Mouse (Mus musculus): Measurements from ENCODE around the gene Ldb1. TPM values are rescaled to one million over a fixed set of nuclear protein-coding genes. Genes with fewer than 3 reads are reported as not detected.
A peak's percentile ranks its signal among the peaks of the same experiment; 100 is the strongest.

The Ldb1 gene
- polyA plus RNA-seq, 1 experiment from 2014 or later = 157 TPM

DNA sequence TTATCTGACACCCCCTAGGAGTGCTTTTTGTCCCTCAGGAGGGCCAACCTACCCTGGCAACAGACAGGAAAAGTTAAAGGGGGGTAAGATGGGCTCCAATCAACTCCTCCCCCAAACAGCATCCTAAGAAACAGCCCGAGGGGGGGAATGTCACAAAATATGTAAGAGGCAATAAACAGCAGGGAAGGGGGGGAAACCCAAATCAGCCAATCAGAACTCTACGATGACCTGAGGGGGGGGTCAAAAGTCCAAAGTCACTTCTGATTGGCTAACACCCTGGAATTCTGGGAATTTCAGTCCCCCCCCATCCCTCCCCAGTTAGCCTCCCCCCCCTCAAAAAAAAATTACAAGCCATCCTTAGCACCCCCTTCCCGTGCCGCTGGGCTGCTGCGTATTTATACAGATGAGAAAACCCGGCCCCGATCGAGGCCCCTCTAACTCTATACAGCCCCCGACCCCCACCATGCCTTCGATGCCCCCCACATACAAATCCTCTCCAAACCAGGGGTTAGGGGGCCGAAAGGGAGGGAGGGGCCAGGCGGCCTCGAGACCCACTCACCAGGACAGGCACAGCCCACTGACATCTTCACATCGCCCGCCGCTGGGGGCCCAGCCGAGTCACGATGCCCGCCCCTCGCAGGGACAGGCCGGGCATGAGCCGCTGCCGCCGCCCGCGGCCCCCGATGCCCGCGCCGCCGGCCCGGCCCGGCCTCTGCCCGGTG is 582 bp downstream of the Ldb1 start, which contains the start of gene Pprc1:
Gene Pprc1, plus strand, starts transcription at position 616 of the 722 bp plus-strand sequence.
- DNase-seq (ENCODE audit: low spot score) = no peak

DNA sequence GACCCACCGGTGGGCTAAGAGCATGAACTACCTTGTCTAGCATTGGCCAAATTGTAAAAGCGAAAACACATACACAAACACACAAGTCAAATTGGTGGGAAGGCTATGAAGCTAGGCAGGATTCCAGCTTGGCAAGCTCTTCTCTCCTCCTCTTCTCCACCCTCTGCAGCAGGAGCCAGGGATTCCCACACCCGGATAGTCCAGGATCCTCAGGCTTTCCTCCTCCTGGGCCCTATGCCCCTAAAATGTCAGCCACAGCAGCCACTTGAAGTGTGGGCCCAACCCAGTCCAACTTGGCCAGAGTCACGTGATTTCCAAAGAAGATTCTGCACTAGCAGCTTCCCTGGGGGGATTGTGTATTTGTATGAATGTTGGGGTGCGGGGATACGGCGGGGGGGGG is 1.6 kb downstream of the Ldb1 start:
- DNase-seq (ENCODE audit: low spot score) = no peak

DNA sequence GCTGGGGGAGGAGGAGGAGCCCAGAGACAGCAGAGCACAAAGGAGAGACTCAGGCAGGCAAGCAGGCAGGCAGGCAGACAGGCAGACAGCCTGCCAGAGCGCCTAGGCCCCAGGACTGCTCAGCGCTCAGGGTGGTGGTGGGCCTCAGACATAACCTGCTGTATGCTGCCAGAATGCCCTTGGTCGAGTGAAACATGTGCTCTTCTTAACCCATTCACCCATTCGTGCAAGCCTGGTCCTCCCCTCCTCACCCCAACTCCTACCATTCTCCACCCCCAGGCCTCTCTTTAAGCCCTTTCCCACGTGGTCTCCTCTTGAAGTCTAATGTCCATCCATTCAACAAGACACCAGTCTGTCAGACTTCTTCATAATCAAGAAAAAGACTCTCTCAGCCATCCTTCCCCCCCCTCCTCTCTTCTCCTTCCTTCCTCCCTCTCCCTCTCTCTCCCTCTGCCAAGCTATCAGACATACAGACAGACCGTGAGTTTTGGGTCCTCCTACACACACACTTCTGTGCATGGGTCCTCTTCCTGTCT is 2.5 kb downstream of the Ldb1 start:
- peak; percentile 70 for DNase-seq (ENCODE audit: low spot score)

DNA sequence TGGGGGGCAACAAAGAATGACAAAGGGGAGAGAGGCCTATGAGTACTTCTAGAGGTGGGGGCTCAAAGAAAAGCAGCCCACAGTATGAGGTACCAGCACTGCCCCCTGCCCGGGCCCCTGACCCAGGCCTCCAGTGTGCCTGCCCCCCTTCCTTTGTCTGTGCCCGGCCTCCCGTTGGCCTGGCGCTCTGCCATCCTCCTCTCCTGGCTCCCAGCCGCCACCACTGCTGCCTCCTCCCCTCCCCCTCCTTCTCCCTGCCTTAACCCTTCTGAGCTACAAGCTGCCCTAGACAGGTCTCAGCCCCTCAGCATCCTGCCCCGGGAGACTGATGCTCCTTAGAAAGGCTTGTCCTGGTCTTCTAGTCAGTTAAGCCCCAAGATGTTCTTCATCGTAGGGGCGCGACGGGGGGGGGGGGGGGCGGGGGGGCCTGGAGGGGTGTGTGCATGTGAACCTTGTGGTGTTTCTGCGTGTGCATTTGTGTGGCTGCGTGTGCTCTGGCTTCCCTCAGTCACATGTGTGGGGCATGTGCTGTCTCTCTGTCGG is 3.0 kb downstream of the Ldb1 start:
- peak; percentile 53 for DNase-seq (ENCODE audit: low spot score)

DNA sequence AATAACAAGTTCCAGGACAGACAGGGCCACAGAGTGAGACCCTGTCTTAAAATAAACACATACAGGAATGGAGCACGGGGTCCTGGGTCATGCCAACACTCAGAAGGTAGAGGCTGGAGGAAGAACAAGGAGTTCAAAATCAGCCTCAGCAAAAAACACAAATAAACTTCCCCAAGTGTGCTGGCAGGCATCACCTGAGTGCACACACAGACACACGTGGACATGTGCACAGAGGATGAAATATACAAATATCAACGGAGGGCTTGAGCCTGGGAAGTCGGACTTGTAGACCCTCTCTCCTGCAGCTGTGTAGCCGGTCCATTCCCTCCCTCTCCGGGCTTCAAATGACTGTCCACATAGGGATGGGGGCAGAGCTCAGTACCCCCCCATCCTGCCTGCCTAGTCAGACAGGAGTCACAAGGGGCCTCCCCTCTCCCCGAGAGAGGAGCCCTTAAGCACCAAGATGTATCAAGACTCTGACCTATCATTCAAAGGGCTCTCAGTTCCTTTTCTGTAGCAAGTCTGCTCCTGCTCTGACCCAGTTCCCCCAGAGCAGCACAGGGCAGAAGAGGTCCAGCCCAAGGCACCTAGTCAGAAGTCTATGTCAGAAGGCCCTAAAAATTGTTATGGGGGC is 3.6 kb downstream of the Ldb1 start:
- DNase-seq (ENCODE audit: low spot score) = no peak

DNA sequence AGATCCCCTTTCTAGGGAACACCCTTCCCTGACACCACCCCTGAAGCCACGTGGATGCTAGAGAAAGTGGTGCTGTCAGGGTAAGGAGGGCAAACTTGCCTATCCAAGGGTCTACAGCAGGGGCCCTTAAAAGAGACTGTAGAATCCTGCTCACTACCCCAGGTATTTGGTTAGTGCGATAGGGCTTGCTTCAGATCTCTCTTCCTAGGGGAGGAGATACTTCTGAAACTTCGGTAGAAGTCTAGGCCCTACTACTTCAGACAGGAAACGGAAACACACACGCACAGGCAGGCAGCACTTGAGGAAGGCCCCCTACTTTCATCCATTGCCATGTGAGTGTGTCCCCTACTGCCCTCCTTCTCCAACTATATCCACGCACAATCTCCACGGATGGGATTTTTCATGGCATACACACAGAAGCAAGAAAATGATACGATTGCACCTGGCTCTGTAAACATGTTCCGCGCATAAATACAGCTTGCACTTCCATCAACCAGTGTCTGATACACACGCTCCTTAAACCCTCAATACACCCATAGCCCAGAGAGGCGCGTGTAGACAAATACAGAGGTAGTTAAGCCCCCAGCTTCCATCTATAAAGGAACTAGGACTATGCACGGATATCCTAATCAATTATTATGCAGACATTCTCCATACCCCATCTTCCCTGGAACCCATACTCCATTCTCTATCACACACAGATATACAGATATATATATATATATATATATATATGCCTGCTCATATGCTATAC is 4.7 kb downstream of the Ldb1 start:
- peak; percentile 79 for DNase-seq (ENCODE audit: low spot score)

DNA sequence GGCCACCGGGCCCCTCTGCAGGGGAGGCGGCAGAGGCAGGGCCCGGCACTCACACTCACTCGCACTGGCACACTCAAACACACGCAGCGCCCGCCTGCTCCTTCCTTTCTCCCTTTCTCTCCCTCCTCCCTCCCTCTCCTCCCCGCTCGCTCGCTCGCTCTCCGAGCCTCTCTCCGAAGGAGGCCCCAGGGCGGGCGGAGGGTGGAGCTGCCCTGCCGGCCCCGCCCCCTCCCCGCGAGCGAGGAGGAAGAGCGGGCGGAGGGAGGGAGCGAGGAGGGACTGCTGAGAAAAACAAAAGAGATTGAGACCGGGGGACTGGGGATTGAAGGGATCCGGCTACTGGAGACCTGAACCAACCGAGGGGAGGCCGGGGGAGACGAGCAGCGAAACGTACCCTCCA is 5.5 kb downstream of the Ldb1 start:
- peak; percentile 96 for DNase-seq (ENCODE audit: low spot score)

DNA sequence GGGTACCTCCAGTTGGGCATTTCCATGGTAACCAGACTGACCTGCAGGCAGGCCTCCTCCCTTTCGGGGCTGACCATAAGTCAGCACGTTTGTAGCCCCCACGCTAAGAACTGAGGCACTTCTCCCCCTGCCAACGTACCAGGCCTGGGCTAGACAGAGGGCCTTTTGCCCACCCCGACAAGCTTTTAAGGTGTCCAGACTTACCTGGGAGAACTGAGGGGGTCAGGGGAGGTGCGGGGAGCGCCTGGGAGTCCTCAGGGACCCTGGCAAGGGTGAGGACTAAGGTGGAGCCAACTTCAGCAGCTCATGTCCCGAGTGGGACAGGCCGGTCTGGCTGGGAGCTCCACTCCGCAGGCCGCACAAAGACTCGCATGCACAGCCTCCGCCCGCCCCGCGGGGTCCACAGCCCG is 6.2 kb downstream of the Ldb1 start:
- no peak for DNase-seq (ENCODE audit: low spot score)

DNA sequence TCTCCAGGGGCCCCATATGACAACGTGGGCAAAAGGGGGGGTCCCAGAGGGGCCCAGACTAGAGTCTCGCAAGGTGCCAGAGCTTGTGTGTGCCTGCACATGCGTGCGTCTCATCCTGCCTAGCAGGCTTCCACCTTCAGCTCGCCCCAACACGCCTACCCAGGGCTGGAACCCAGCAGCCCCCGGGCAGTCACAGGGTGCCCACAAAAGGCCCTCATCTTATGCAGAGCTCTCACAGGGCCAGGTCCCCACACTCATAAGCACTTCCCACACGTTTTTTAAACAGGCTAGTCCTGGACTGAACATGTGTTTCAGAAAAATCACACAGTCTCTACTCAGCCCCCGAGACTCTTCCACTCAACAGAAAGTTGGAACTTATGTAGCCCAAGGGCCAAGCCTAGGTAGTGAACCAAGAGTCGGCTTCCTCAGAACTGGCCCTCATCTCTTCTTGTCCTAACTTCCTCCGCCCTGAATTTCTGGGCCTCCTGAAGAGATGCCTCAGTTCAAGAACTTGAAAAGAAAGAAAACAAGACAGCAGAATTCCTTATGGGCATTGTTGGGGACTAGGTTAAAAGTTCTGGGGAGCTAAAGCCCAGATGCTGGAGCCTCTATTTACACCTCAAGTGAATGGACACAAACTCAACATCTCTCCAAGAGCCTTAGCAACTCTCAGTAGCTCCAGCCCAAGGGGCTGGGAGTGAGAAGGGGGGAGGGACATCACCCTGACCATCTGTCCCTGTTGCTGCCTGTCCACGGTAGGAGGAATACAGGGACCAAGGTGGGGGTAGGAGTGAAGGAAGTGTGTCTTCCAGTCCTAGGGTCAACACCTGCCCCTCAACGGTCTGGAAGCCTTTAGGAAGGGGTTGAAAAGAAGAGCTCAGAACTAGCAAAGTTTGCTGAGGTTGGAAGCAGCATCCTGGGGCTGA is 6.8 kb downstream of the Ldb1 start:
- DNase-seq (ENCODE audit: low spot score) = no peak

DNA sequence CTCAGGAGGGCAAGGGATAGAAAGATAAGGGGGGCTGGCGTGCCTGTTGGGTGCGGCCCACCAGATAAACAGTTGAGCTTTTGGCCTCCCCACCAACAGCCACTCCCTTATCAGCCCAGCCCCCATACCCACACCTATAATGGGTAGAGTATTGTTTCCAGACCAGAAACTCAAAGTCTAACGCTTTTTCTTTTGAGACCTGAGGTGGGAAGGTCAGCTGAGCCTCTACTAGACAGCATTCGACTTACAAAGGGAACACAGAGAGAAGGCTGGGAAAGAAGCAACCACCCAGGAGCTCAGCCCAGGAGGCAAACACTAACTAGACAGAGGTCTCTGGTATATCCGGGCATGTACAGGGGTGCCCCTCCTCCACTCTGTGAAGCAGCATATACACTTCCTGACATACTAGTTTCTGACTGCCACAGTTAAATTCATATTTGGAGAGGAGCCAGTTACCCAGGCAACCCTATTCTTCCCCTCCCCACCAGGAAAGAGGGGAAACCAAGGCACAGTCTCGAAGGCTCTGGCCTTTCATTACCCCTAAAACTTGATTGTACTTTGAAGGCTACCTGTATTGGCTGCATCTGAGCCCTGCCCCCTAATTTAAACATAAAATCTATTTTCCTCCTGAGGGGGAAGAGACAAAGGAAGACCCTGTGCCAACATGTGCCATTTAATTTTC is 7.6 kb downstream of the Ldb1 start:
- peak; percentile 69 for DNase-seq (ENCODE audit: low spot score)

DNA sequence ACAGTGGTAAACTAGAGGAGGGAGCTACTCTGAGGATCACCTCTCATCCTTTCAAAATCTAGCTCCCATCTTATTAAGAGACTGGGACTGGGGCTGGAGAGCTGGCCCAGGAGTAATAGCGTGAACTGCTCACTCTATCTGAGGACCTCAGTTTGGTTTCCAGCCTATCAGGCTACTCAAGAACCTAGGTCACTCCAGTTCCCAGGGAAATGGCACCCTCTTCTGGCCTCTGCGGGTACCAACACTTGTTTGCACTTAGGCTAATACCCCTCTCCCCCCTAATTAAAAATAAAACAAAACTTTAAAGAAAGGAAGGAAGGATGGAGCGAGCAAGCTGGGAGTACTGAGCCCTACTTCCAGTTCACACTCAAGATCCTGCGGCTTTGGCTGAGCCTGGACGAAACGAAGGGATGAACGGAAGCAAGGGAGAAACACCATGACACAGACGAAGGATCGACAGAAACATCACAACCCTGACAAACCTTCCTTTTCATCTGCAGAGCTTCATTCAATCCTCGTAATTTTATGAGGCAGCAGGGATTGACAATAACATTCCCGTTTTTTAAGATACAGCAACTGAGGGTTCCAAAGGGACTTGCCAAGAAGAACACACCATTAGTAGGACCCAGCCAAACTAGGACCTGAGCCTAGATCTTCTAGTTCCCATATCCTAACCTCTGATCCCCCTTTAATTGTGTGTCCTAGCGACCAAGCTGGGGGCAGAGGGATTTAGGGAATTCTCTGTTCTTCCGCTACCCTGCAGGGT is 8.4 kb downstream of the Ldb1 start:
- DNase-seq (ENCODE audit: low spot score) = no peak

DNA sequence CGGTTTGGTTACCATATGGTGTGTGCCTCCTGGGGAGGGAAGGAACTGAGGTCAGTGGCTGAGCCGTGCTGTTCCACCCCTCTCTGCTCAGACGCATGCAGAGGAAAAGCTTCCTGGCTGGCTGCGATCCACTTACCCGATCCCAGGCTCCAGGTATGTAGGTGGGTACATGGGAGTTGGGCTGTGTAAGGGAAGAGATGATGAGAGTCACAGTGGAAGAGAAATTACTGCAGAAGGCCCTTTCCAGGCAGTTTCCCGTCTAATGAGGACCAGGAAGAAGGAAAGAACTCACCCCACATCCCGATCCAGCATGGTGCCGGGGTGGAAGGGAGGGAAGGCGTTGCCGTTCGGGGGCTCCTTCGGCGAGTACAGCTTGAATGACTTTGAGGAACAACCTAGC is 9.0 kb downstream of the Ldb1 start:
- DNase-seq (ENCODE audit: low spot score) = no peak

DNA sequence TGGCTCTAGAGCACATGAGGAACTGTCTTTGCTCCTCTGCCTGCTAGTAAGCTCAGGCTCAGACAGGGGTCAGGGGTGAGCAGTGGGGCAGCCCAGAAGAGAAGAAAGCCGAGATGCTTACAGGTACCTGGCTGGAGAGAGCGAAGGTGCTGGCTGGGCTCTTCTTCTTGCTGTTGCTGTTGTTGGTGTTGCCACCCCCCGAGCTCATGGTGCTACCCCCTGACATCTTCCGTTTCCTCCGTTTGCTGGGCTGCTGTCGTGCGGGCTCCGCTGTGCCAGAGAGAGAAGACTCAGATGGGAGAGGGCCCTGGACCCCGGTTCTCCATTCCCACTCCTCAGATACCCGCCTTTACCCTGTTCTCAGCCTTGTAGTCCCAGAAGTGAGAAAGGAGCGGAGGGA is 11.1 kb downstream of the Ldb1 start:
- DNase-seq (ENCODE audit: low spot score) = no peak

DNA sequence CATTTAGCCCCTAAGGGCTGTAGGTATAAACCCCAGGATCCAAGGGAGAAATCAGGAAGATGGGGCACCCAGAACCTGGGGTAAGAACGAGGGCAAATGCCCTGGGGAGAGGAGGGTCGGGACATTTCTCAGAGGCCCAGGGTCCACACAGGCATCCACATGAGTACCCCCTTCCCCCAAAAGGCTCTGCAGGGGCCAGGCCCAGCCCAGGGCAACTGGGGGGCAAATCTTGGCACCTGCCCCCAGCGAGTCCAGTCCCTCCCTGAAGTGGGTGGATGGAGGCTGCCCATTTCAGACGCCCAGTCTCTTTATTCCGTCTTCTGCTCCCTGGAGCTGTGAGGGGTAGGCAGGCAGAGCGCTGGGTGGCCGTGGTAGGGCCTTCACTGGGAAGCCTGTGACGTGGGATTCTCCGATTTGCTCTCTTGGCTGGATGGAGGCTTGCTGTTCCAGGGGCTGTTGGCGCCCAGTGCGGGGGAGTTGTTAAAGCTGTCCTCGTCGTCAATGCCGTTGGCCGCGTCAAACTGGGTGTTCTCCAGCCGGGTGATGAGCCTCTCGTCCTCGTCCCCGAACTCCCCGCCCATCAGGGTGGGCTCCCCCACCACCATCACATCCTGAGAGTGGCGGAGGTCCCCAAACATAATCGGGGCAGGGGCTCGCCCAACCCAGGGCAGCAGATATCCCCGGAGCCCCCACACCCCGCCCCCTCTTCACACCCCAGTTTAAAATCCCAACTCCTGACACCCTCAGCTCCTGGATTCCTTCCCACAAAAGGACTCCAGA is 12.1 kb downstream of the Ldb1 start:
- no peak for DNase-seq (ENCODE audit: low spot score)

DNA sequence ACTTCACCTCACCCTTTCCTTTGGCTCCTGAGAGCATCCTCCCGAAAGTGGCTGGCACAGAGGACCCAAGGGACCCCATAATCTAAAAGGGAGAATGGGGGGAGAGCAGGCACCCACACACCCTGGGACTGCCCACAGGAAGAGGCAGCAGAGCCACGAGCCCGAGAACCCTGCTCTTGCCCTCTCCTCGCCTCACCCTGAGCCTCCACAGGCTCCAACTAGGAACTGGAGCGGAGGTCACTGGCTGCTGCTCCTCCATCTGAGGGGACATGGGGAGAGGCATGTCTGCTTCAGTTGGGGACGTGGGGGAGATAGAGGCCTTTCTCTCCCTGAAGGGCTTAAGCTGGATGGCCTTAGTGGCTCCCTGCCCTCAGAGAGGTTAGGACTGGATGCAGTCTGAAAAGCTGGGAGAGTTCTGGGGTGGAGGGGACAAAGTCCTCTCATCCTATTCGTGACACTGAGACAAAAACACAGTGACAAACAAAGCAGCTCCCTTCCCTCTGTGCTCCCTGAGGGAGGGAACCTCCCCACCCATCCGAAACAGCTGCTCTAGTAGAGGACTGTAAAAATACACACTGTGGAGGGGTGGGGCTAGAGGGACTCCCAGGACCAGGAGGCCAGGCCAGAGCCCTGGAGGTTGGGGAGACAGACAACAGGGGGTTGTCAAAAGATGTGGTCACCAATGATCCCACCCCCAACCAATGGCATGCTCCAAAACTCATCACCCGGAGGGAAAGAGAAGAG is 13.2 kb downstream of the Ldb1 start:
- DNase-seq (ENCODE audit: low spot score) = no peak

DNA sequence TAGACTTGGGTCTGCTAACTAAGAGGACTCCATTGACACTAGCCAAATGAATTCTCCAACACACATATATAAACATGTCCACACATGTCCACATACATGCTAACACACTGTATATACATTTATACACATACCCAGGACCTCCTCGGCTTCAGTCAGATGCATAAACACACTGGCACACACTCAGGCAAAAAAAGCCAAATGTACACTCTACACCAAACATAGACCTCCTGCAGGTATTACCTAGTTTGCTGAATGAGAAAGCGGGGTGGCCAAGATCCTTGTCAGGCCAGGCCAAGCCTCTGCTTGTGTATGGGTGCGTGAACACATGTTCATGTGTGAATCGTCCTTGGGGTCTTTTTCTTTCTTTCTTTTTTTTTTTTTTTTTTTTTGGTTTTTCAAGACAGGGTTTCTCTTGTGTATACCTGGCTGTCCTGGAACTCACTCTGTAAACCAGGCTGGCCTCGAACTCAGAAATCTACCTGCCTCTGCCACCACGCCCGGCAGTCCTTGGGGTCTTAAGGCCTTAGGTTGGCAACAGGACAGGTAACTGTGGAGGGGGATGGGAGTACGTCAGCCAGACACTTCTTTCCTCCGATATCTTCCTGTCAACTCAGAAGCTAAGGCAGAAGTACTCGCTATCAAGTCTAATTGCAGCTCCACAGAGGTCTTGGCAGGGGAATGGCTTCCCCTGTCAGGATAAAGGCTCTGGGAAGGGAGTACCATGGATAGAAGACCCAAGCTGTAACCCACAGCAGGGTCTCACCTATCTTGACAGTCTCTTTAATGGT is 14.6 kb downstream of the Ldb1 start:
- no peak for DNase-seq (ENCODE audit: low spot score)

DNA sequence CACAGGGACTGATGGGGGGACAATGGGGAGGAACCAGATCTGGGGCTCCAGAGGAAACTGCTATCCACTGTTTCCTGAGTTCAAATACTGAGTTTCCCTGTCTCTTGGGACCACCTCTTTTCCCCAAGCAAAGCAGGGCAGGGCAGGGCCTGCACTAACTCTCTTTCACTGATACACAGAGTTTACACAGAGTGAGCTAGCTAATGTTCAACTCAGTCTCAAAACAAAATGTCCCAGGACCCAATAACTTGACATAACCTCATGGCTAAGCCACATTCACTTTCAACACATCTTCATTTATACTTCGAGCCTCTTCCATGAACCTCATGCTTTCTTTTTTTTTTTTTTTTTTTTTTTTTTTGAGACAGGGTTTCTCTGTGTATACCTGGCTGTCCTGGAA is 15.4 kb downstream of the Ldb1 start:
- no peak for DNase-seq (ENCODE audit: low spot score)

Data from thymus, postnatal 0 days (tissue).